Mouse (Mus musculus) midbrain, embryonic 11.5 days (tissue): ENCODE results near the gene Olfr876. TPM values are rescaled to one million over a fixed set of nuclear protein-coding genes. Genes with fewer than 3 reads are reported as not detected.

Experiments used
- ATAC-seq: fragments of 200-750 bp; cut with Nextera tagmentation; 2 replicates; pipeline ENCODE4 v1.8.0; 2017; ENCODE audit warnings: moderate TSS enrichment, moderate library complexity; ENCODE audit not compliant: low FRiP score
- DNase-seq: peaks from one replicate; pipeline ENCODE4 v3.0.0; 2015; ENCODE audit warnings: low spot score; ENCODE audit errors: missing footprints
- H3K27ac ChIP-seq: fragments of 300-500 bp; sonication (generic); 2 replicates; pipeline ENCODE4 v1.5.1; 2014; ENCODE audit warnings: low read depth, low read length
- H3K27me3 ChIP-seq: fragments of 300-500 bp; sonication (generic); 2 replicates; pipeline ENCODE4 v1.6.1; 2014; ENCODE audit warnings: mild to moderate bottlenecking, low read length, moderate library complexity, mixed read lengths; ENCODE audit not compliant: control insufficient read depth, insufficient read depth
- H3K36me3 ChIP-seq: fragments of 300-500 bp; sonication (generic); 2 replicates; pipeline ENCODE4 v1.6.1; 2014; ENCODE audit warnings: mild to moderate bottlenecking, low read length, moderate library complexity, mixed read lengths; ENCODE audit not compliant: control insufficient read depth, insufficient read depth
- H3K4me1 ChIP-seq: fragments of 300-500 bp; sonication (generic); 2 replicates; pipeline ENCODE4 v1.6.1; 2014; ENCODE audit warnings: low read length; ENCODE audit not compliant: control insufficient read depth, insufficient read depth
- H3K4me2 ChIP-seq: fragments of 300-500 bp; sonication (generic); 2 replicates; pipeline ENCODE4 v1.6.1; 2014; ENCODE audit warnings: mild to moderate bottlenecking, moderate library complexity
- H3K4me3 ChIP-seq: fragments of 300-500 bp; sonication (generic); 2 replicates; pipeline ENCODE4 v1.5.1; 2014; ENCODE audit warnings: low read depth, low read length
- H3K9ac ChIP-seq: fragments of 300-500 bp; sonication (generic); 2 replicates; pipeline ENCODE4 v1.6.1; 2014; ENCODE audit warnings: low read length
- H3K9me3 ChIP-seq: fragments of 300-500 bp; sonication (generic); 2 replicates; pipeline ENCODE4 v1.6.1; 2016; ENCODE audit warnings: low read length; ENCODE audit not compliant: control insufficient read depth
- WGBS: fragments of 180-500 bp; shearing (Covaris S2); extraction: QIAGEN DNeasy Blood & Tissue Kit; methylation state at CpG from one replicate; pipeline ENCODE4 v1.1.7; 2014; 5-methylcytosine and 5-hydroxymethylcytosine counted together
- polyA plus RNA-seq: library from polyadenylated mRNA; unstranded; fragments of >200 nt; fragmentation: Nextera tagmentation; extraction: Ambion mirVana; gene quantifications from 2 replicates; pipeline ENCODE4 v1.2.1, GENCODE M21; 2014

The Olfr876 gene
- polyA plus RNA-seq, 1 experiment from 2014 or later, result not detected

- H3K9ac ChIP-seq, result no peak overlapping the region
- no peak for ATAC-seq
- H3K4me3 ChIP-seq, result no peak overlapping the region
- no peak overlapping the region for H3K4me2 ChIP-seq
- no peaks in the 10 kb centered on the region for H3K27me3 ChIP-seq
- no peak for DNase-seq
- H3K9me3 ChIP-seq, result no peaks in the 10 kb centered on the region
- H3K27ac ChIP-seq, result no peak overlapping the region
- no peaks in the 10 kb centered on the region for H3K36me3 ChIP-seq
- no peaks in the 10 kb centered on the region for H3K4me1 ChIP-seq
These were observed 4.4 kb downstream of the Olfr876 start for GRCm38 (mm10) chr9:37807235-37807634.

DNA sequence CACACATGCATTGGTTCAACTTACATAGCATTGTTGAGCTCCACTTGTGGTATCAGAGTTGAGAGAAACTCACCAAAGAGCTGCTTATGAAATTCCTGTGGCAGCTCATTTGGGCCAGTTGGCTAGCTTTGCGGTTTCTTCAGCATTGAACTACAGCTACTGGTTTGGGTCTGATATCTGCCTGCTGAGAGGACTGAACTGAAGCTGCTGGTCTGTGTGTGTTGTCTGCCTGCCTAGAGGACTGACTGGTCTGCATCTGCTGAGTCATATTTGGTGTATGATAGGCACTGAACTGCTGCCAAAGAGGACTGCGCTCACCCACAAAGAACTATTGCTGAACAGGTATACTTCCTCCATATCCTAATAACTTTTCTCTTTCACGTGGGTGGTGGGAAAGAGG lies 5.6 kb downstream of the Olfr876 start:
- H3K4me2 ChIP-seq, result no peak overlapping the region
- ATAC-seq (no peak), DNase-seq (no peak)
- H3K27me3 ChIP-seq, result no peaks in the 10 kb centered on the region
- H3K36me3 ChIP-seq, result no peaks in the 10 kb centered on the region
- H3K4me1 ChIP-seq, result no peaks in the 10 kb centered on the region
- H3K9ac ChIP-seq, result no peak overlapping the region
- H3K9me3 ChIP-seq, result no peaks in the 10 kb centered on the region
- 89% methylated on average over 3 of the region's 3 CpGs for WGBS
- H3K4me3 ChIP-seq, result no peak overlapping the region
- no peak overlapping the region for H3K27ac ChIP-seq

DNA sequence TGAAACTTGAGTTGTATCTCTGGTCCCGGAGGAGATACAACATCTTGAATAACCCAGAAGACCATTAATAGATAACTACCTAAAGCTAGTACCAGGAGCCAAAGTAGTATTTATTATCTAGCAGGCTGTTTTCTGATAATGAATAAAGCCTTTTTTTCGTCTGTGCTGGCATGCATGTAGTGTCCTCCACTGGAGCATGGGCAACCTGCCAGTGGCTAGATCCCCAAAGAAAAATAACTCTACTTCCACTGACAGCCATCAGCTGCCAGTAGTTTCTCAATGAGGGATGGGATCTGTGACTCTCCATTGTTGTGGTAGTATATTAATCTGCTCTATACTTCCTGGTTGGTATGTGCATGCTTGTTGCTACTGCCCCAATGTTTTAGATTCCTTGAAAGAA lies 6.1 kb downstream of the Olfr876 start:
- no peak for DNase-seq
- Histone ChIP-seq H3K36me3 (no peaks in the 10 kb centered on the region), H3K9ac (no peak overlapping the region), H3K27ac (no peak overlapping the region), H3K4me2 (no peak overlapping the region), H3K9me3 (no peaks in the 10 kb centered on the region), H3K27me3 (no peaks in the 10 kb centered on the region), H3K4me3 (no peak overlapping the region), H3K4me1 (no peaks in the 10 kb centered on the region)
- 82% methylated on average over 2 of the region's 2 CpGs for WGBS
- ATAC-seq, result no peak

- ATAC-seq, result no peak
- H3K27ac ChIP-seq, result no peak overlapping the region
- H3K36me3 ChIP-seq, result no peaks in the 10 kb centered on the region
- H3K4me2 ChIP-seq, result no peak overlapping the region
- H3K27me3 ChIP-seq, result no peaks in the 10 kb centered on the region
- no peak overlapping the region for H3K9ac ChIP-seq
- no peak for DNase-seq
- H3K4me3 ChIP-seq, result no peak overlapping the region
- no peaks in the 10 kb centered on the region for H3K9me3 ChIP-seq
- WGBS, result 55% methylated on average over 3 of the region's 3 CpGs
- H3K4me1 ChIP-seq, result no peaks in the 10 kb centered on the region
These were observed 11.9 kb downstream of the Olfr876 start for GRCm38 (mm10) chr9:37814696-37815095.

GRCm38 (mm10) chr9:37829881-37830280 lies 27.1 kb downstream of the Olfr876 start:
- Histone ChIP-seq H3K4me2 (no peak overlapping the region), H3K4me1 (no peaks in the 10 kb centered on the region), H3K27me3 (no peaks in the 10 kb centered on the region), H3K9ac (no peak overlapping the region), H3K9me3 (no peaks in the 10 kb centered on the region), H3K4me3 (no peak overlapping the region), H3K36me3 (no peaks in the 10 kb centered on the region), H3K27ac (no peak overlapping the region)
- ATAC-seq, result no peak
- DNase-seq, result no peak

DNA sequence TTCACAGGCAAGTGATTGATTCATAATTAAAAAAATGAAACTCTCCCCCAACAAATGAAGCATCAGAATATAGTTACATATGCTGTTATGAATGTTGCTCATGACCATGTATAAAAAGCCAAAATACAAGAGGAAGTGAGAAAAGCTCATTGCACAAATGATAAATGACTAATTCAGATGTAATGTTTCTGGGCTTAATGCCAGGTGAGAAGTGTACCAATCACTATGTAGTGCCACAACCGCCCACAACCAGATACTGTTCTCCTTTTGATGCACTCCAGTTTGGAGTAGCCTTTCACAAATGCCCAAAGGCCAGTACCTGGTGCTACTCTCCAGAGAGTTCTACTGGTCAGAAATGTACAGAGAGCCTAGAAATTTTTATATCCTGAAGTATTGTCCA lies 30.5 kb downstream of the Olfr876 start:
- ATAC-seq, result no peak
- Histone ChIP-seq H3K27me3 (no peaks in the 10 kb centered on the region), H3K27ac (no peak overlapping the region), H3K4me2 (no peak overlapping the region), H3K4me3 (no peak overlapping the region), H3K9me3 (no peaks in the 10 kb centered on the region), H3K36me3 (no peaks in the 10 kb centered on the region), H3K9ac (no peak overlapping the region), H3K4me1 (no peaks in the 10 kb centered on the region)
- no peak for DNase-seq
- WGBS, result 82% methylated on average over 1 of the region's 1 CpGs

- DNase-seq, result no peak
- Histone ChIP-seq H3K9ac (no peak overlapping the region), H3K9me3 (no peaks in the 10 kb centered on the region), H3K36me3 (no peaks in the 10 kb centered on the region), H3K4me2 (no peak overlapping the region), H3K4me1 (no peaks in the 10 kb centered on the region), H3K4me3 (no peak overlapping the region), H3K27ac (no peak overlapping the region), H3K27me3 (no peaks in the 10 kb centered on the region)
- no peak for ATAC-seq
- 89% methylated on average over 2 of the region's 2 CpGs for WGBS
These were observed 46.4 kb downstream of the Olfr876 start for GRCm38 (mm10) chr9:37849267-37849666.

- Histone ChIP-seq H3K9ac (no peak within 1 kb of the TSS), H3K4me1 (no peaks in the 10 kb centered on the region), H3K36me3 (no peaks in the 10 kb centered on the region), H3K27me3 (no peaks in the 10 kb centered on the region), H3K4me3 (no peak within 1 kb of the TSS), H3K9me3 (no peaks in the 10 kb centered on the region), H3K27ac (no peak within 1 kb of the TSS), H3K4me2 (no peak within 1 kb of the TSS)
- ATAC-seq (no peak), DNase-seq (no peak)
- 78% methylated on average over 4 of the region's 4 CpGs for WGBS
These were observed 51.1 kb downstream of the Olfr876 start, which contains the start of gene Olfr877 for GRCm38 (mm10) chr9:37853969-37854368. Olfr877 (plus strand) TSS chr9:37854269.
